Mouse (Mus musculus) intestine, embryonic 16.5 days (tissue): ENCODE data around the gene Mpig6b. TPM values are rescaled to one million over a fixed set of nuclear protein-coding genes. Genes with fewer than 3 reads are reported as not detected.

Experiments used
- ATAC-seq: fragments of 200-750 bp; cut with Nextera tagmentation; 2 replicates; pipeline ENCODE4 v1.8.0; 2017; ENCODE audit warnings: moderate TSS enrichment, moderate library complexity
- H3K27ac ChIP-seq: fragments of 300-500 bp; sonication (generic); 2 replicates; pipeline ENCODE4 v1.5.1; 2014; ENCODE audit warnings: mild to moderate bottlenecking, low read length
- H3K27me3 ChIP-seq: fragments of 300-500 bp; sonication (generic); replicated peaks from 2 replicates; pipeline ENCODE4 v1.6.1; 2014; ENCODE audit warnings: low read length, control low read depth, mixed read lengths; ENCODE audit not compliant: control insufficient read depth, insufficient read depth
- H3K36me3 ChIP-seq: fragments of 300-500 bp; sonication (generic); 2 replicates; pipeline ENCODE4 v1.6.1; 2014; ENCODE audit warnings: low read length, control low read depth; ENCODE audit not compliant: control insufficient read depth, insufficient read depth
- H3K4me1 ChIP-seq: fragments of 300-500 bp; sonication (generic); 2 replicates; pipeline ENCODE4 v1.6.1; 2014; ENCODE audit warnings: low read length, control low read depth, mixed read lengths; ENCODE audit not compliant: control insufficient read depth, insufficient read depth
- H3K4me2 ChIP-seq: fragments of 300-500 bp; sonication (generic); 2 replicates; pipeline ENCODE4 v1.6.1; 2014; ENCODE audit warnings: low read depth, low read length, control low read depth
- H3K4me3 ChIP-seq: fragments of 300-500 bp; sonication (generic); 2 replicates; pipeline ENCODE4 v1.5.1; 2014; ENCODE audit warnings: mild to moderate bottlenecking, low read length
- H3K9ac ChIP-seq: fragments of 300-500 bp; sonication (generic); 2 replicates; pipeline ENCODE4 v1.6.1; 2014; ENCODE audit warnings: low read depth, low read length
- H3K9me3 ChIP-seq: fragments of 300-500 bp; sonication (generic); 2 replicates; pipeline ENCODE4 v1.6.1; 2016; ENCODE audit warnings: low read length, control low read depth; ENCODE audit not compliant: control insufficient read depth
- WGBS: fragments of 180-500 bp; shearing (Covaris S2); extraction: QIAGEN DNeasy Blood & Tissue Kit; methylation state at CpG from one replicate; pipeline ENCODE4 v1.1.7; 2014; 5-methylcytosine and 5-hydroxymethylcytosine counted together
- polyA plus RNA-seq: library from polyadenylated mRNA; unstranded; fragments of >200 nt; fragmentation: Nextera tagmentation; extraction: Ambion mirVana; gene quantifications from 2 replicates; pipeline ENCODE4 v1.2.1, GENCODE M21; 2015

Mpig6b gene
- polyA plus RNA-seq, 1 experiment from 2014 or later, result 0.40 TPM

- Histone ChIP-seq H3K4me1 (peaks cover 30% of the 10 kb centered on the region), H3K4me3 (peak within 1 kb of the TSS; percentile 37), H3K9me3 (no peaks in the 10 kb centered on the region), H3K27ac (peak within 1 kb of the TSS; percentile 74), H3K36me3 (no peaks in the 10 kb centered on the region), H3K4me2 (peak within 1 kb of the TSS; percentile 55), H3K9ac (peak within 1 kb of the TSS; percentile 65), H3K27me3 (no peaks in the 10 kb centered on the region)
- 8% methylated on average over 14 of the region's 14 CpGs for WGBS
- peak; percentile 67 for ATAC-seq
Observed at GRCm38 (mm10) chr17:35077786-35078233, 11.8 kb upstream of the Mpig6b start, which contains the start of gene Ly6g6d. Gene Ly6g6d, minus strand, starts transcription at chr17:35078065.

GRCm38 (mm10) chr17:35077285-35077684 is 11.3 kb upstream of the Mpig6b start:
- Histone ChIP-seq H3K9me3 (no peaks in the 10 kb centered on the region), H3K27ac (peak overlapping the region; percentile 74), H3K36me3 (no peaks in the 10 kb centered on the region), H3K27me3 (no peaks in the 10 kb centered on the region), H3K4me2 (peak overlapping the region; percentile 55), H3K4me3 (peak overlapping the region; percentile 37), H3K9ac (peak overlapping the region; percentile 65), H3K4me1 (peaks cover 30% of the 10 kb centered on the region)
- ATAC-seq, result 0 out of 2 replicates have a peak, but pooled peaks have one; percentile 3
- WGBS, result 18% methylated on average over 2 of the region's 2 CpGs

- H3K27ac ChIP-seq, result peak within 1 kb of the TSS; percentile 74
- H3K4me1 ChIP-seq, result peaks cover 30% of the 10 kb centered on the region
- H3K9ac ChIP-seq, result peak within 1 kb of the TSS; percentile 65
- no peaks in the 10 kb centered on the region for H3K27me3 ChIP-seq
- no peaks in the 10 kb centered on the region for H3K36me3 ChIP-seq
- peak within 1 kb of the TSS; percentile 37 for H3K4me3 ChIP-seq
- 31% methylated on average over 10 of the region's 10 CpGs for WGBS
- H3K9me3 ChIP-seq, result no peaks in the 10 kb centered on the region
- ATAC-seq, result no peak
- peak within 1 kb of the TSS; percentile 55 for H3K4me2 ChIP-seq
Observed at GRCm38 (mm10) chr17:35076507-35077176, 10.7 kb upstream of the Mpig6b start, which contains the start of gene Ly6g6e. Gene Ly6g6e, plus strand, starts transcription at chr17:35076902.

GRCm38 (mm10) chr17:35074097-35074496 is 8.1 kb upstream of the Mpig6b start:
- Histone ChIP-seq H3K4me1 (peaks cover 24% of the 10 kb centered on the region), H3K9me3 (no peaks in the 10 kb centered on the region), H3K36me3 (no peaks in the 10 kb centered on the region), H3K4me3 (peak overlapping the region; percentile 15), H3K9ac (peak overlapping the region; percentile 46; the same call in 1 of the 2 replicates), H3K4me2 (0 out of 2 replicates have a peak overlapping the region, but pooled peaks have one; percentile 5), H3K27ac (no peak overlapping the region), H3K27me3 (no peaks in the 10 kb centered on the region)
- 38% methylated on average over 17 of the region's 17 CpGs for WGBS
- peak; percentile 19; the same call in 1 of the 2 replicates for ATAC-seq

GRCm38 (mm10) chr17:35071454-35071853 is 5.5 kb upstream of the Mpig6b start:
- Histone ChIP-seq H3K9me3 (no peaks in the 10 kb centered on the region), H3K4me2 (no peak overlapping the region), H3K36me3 (no peaks in the 10 kb centered on the region), H3K27me3 (no peaks in the 10 kb centered on the region; the same call in 1 of the 2 replicates), H3K27ac (no peak overlapping the region), H3K9ac (no peak overlapping the region), H3K4me1 (peaks cover 8% of the 10 kb centered on the region), H3K4me3 (no peak overlapping the region)
- ATAC-seq, result no peak
- WGBS, result 75% methylated on average over 9 of the region's 9 CpGs

GRCm38 (mm10) chr17:35070556-35071229 is 4.7 kb upstream of the Mpig6b start:
- H3K27ac ChIP-seq, result no peak overlapping the region

GRCm38 (mm10) chr17:35068213-35068914 is 2.4 kb upstream of the Mpig6b start:
- Histone ChIP-seq H3K27ac (no peak overlapping the region), H3K4me2 (no peak overlapping the region), H3K27me3 (no peaks in the 10 kb centered on the region; the same call in 1 of the 2 replicates), H3K9me3 (no peaks in the 10 kb centered on the region), H3K4me1 (peaks cover 16% of the 10 kb centered on the region), H3K9ac (no peak overlapping the region), H3K36me3 (no peaks in the 10 kb centered on the region), H3K4me3 (no peak overlapping the region)
- no peak for ATAC-seq
- WGBS, result 77% methylated on average over 17 of the region's 17 CpGs

More at GRCm38 (mm10) chr17:35070556-35071229, 4.7 kb upstream of the Mpig6b start:
- Histone ChIP-seq H3K9me3 (no peaks in the 10 kb centered on the region), H3K27me3 (no peaks in the 10 kb centered on the region; the same call in 1 of the 2 replicates), H3K4me1 (peaks cover 5% of the 10 kb centered on the region), H3K9ac (no peak overlapping the region), H3K36me3 (no peaks in the 10 kb centered on the region), H3K4me2 (no peak overlapping the region), H3K4me3 (no peak overlapping the region)
- 48% methylated on average over 6 of the region's 6 CpGs for WGBS
- no peak for ATAC-seq

- H3K27me3 ChIP-seq, result no peaks in the 10 kb centered on the region; the same call in 1 of the 2 replicates
- H3K9me3 ChIP-seq, result no peaks in the 10 kb centered on the region
- peak within 1 kb of the TSS; percentile 79 for H3K27ac ChIP-seq
- H3K4me1 ChIP-seq, result peaks cover 29% of the 10 kb centered on the region
- peak within 1 kb of the TSS; percentile 50 for H3K4me3 ChIP-seq
- peak; percentile 90 for ATAC-seq
- H3K9ac ChIP-seq, result peak within 1 kb of the TSS; percentile 59
- H3K4me2 ChIP-seq, result peak within 1 kb of the TSS; percentile 69
- WGBS, result 4% methylated on average over 48 of the region's 48 CpGs
- no peaks in the 10 kb centered on the region for H3K36me3 ChIP-seq
Observed at GRCm38 (mm10) chr17:35064951-35065947, 735 bp downstream of the Mpig6b start, which contains the start of gene Ly6g6c. Gene Ly6g6c, plus strand, starts transcription at chr17:35065388.
